Mouse (Mus musculus) testis, postnatal 10 days (tissue): Measurements from ENCODE around the gene Klf11.
"Not testable (repeated sequence)": the region's sequence is repeated elsewhere in the genome, so short reads cannot be mapped to it uniquely, and the experiment has no call there.

ENCODE experiments used
- DNase-seq: peaks from one replicate; pipeline ENCODE4 v3.0.0; 2021; ENCODE audit warnings: low spot score

Gene Klf11

DNA sequence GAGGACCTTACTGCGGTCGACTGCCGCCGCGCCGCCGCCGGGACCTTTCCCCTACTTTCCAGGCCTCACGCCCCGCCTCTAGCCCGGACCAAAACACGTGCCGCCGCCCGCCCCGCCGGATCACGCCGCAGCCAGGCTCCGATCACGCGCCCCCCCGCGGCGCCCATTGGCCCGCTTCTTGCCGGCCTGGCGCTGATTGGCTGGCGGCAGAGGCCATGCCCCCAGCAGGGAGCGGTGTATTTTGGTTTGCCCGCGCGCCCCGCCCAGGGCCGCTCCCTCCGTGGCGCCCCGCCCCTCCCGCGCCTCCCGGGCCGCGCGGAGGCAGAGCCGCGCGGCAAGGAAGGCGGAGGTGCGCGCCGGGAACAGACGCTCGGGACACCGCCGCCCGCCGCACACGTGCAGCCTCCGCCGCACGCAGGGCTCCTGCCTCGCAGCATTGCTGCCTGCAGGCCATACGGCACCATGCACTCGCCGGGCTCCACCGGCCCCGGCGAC lies at the start of gene Klf11:
Klf11 (plus strand) TSS at position 212 of the 495 bp plus-strand sequence.
- peak; percentile 99 for DNase-seq

DNA sequence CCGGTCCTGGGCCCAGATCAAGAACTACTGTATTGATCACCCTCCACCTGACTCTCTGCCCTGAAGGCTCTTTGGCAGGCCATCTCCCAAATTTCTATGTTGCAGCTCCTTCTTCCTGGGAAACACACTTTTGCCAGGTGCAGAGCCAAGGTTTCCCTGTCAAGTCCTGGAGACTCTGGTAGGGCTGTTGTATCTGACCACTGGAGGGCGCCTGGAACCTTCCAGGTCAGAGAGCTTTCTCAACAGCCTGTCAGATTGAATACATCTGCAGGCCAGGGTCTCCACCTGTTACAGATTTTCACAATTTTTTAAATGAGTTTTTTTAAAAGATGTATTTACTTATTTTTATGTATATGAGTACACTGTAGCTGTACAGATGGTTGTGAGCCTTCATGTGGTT lies 47.8 kb upstream of the Klf11 start:
- DNase-seq, result peak; percentile 89

DNA sequence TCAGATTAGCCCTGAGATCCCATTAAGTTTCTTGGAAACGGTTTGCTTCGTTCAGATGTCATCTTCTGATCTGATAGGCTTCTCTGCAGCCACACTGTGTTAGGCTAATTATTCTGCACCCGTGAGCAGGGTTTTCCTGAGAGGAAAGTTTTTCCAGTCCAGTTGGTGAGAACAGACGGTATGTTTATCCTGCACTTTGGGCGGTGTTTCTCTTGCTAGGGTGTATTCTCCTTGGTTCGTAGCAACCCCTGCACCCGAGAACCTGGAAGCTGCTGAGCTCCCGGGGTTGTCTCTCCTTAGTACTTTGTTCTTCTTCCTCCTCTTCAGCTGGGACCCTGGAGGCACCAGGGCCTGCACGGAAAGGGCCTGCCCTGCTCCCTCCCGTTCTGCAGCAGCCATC lies 44.9 kb upstream of the Klf11 start:
- no peak for DNase-seq

DNA sequence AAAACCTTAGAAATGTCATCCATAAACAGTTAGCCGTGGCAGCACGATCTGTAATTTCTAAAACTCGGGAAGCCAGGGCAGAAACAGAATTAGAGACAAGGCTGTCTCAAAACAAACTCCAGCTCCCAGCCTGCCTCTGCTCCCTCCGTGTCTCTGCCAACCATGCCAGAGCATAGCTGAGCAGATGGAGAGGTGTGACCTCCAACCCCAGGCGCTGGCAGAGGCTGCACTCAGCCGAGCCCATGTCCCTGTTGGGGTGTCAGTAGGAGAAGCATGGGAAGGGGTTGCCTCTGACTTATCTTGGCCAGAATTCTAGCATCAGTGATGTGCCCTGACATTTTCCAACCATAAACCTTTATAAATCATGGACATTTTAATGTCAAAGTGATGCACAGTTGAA lies 38.5 kb upstream of the Klf11 start:
- no peak for DNase-seq

DNA sequence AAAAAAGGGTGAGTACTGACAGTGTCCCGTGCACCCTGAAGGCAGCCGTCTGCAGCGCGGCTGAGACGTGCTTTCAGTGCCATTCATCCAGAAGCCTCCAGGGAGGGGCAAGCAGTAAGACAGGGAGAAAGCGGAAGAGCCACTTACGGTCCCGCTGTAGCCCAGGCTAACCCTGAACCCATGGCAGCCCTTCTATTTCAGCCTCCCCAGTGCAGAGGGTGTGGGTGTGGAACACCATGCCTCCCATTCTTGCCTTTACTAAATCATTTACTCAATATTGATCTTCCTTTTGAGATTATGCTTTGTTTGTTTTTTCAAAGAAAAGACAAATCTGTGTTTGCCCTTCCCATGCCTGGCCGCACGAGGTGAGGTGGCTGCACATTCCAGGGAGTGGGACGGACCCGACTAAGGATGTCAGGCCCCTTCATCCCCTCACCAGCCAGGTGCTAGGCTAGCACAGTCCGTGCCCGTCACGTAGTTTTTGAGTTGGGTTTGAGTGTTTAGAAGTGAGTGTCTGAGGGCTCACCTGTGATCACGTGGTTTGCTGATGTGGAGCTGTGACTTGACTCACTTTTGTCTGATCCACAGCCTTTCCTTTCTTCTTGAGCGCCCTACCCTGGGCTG lies 36.5 kb upstream of the Klf11 start:
- DNase-seq, result no peak

DNA sequence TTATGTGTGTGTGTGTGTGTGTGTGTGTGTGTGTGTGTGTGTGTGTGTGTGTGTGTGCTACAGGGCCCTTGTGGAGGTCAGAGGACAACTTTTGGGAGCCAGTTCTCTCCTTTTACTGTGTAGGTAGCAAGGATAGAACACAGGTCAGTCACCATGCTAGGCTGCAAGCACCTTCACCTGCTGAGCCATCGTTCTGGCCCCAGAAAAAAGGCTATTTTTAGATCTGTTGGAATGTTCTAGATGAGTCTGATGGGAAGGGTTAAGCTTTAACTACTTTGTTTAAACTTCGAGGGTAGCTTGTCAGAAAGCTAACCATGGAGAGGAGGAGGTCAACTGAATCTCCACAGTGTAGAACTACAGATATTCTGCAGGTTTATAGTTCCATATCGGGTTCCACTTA lies 35.9 kb upstream of the Klf11 start:
- no peak for DNase-seq

DNA sequence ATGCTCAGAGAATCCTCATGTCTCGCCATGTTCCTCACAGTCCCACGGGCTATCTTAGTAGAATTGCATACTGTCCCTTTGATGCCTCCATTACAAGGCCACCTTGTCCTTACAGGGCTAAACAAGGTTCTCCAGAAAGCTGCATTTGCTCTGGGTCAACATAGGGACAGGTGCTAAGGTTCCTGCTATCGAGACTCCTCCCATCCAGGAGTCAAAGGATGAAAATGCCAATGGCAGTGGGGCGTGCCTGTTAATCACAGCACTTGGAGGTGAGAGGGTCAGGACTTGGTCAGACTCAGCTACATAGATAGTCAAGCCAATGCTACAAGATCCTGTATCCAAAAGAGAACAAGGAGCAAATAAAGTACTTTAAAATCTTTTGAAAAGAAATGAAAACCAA lies 31.6 kb upstream of the Klf11 start:
- no peak for DNase-seq

DNA sequence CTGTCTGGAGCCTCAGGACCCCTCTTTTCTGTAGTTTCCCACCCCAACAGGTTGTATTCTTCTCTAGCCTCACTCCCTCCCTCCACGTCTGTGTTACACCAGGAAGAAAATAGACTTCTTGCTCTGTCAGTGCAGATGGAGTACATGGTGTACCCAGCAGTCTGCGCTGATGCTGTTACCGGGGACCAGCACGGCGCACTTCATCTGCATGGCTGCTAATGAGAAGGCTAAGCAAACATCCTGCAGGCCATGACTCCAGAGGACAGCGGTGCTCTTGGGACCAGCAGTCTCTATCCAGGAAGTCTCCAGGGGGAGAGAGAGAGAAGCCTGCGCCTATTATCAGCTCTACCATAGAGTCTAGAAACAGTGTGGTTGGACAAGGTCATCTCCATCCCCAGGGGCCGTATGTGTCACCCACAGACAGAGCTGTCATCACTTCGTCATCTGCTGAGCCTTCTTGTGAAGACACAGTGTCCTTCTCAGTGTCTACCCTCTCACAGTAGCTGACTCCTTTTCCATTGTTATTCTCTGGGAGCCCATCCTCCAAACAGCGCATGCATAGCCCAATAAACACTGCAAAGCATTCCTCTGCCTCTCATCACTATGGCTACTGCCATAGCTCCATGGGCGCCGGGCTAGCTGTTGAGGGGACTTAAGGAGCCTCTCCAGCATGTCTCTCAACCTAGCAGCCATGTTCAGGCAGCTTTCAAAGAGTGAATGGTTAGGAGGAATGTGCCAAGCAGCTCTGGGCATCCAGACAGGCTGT lies 27.4 kb upstream of the Klf11 start:
- DNase-seq, result no peak

DNA sequence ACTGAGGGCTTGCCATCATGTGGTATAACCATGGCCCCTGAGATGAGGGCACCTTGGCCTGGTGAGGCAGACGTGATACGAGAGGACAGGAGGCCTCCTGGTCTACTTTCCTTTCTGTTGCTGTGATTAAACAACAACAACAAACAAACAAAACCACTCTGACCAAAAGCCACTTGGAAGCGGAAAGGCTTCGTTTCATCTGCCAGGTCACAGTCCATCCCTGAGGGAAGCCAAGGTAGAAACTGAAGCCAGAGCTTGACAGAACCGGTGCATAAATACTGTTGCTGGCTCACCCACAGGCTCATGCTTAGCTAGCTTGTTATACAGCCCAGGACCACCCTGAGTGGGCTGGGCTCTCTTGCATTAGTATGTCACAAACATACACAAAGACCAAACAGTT lies 24.7 kb upstream of the Klf11 start:
- DNase-seq, result no peak

DNA sequence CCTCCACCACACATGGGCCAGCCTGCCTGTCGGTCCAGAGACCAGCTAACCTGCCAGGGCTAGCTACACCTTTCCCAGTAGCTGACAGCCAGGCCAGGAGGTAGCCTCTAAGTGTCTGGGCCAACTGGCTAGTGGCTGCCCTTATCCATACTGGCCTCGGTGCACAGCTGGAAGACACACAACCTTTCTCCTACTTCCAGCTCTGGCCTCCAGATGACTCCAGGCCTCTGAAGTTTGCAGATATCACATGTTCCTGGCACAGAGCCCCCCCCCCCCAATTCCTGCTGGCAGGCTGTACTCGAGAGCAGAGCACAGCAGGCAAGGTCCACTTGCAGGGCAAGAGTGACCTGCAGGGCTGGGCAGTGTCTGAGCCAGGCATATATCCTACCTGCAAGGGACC lies 23.9 kb upstream of the Klf11 start:
- no peak for DNase-seq

DNA sequence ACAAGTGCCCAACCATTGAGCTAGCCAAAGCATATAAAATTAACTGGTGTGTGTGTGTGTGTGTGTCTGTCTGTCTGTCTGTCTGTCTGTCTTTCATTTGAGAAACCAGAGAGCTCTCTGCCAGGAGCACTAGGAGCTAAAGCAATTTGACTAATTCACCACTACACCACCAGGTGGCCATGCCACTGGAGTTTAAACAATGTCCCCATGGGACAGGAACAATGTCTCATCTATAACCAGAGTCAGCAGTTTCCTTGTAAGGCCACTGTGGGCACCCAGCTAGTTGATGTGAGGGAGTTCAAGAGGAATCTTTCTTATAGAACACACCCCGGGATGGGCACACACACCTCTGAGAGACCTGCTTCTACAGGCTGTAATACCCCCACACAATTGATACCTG lies 20.9 kb upstream of the Klf11 start:
- DNase-seq, result peak; percentile 57

DNA sequence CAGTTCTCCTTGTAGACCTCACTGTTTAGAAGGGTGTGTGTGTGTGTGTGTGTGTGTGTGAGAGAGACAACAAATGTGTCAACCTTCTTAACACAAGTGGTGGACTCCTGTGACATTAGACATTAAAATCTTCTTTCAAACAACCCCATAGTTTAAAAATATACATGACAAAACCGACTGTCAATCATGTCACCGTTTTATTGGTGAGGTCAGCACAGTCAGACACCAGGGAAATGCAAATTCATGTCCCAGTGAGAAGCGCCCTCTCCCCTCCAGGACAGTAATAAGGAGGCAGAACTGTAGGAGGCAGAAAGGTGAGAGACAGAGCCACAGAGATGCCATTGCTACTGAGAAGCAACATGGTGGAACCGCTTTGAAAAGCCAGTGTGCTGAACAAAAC lies 18.7 kb upstream of the Klf11 start:
- DNase-seq, result no peak

DNA sequence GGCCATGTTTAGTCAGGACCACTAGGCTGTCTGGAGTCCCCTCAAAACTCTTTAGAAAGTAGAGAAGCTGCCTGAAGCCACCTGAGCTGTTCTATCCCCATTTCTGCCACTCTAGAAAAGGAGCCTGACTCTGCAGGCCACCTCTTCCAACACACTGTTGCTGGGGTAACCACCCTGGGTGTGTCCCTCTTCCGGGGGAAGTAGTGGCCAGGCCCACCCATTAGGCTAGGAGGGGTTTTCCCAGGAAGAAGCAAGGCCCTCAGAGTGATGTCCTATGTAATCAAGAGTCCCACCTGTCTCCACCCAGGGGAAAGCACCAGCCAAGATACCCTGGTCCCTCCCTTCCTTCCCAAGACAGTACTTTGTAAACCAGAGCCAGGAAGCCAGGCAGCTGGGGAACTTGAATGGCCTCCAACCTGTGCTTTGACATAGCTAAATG lies 17.3 kb upstream of the Klf11 start:
- no peak for DNase-seq

DNA sequence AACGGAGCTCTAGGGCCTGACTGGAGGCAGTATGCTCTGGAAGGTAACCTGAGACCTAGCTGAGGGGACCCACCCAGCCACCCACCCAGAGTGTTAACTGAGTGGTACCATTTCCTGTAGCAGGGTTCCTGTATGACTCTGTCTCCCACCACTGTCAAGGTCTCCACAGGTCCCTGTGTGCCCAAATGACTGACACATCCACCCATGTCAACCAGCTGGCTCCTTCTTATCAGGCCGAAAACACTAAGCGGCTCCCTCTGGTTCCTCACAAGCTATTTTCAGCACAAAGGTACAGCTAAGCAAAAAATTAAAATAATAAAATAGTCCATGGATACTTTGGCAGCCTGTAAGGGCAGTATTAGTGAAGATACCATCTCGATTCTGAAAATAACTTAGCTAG lies 16.9 kb upstream of the Klf11 start:
- no peak for DNase-seq

DNA sequence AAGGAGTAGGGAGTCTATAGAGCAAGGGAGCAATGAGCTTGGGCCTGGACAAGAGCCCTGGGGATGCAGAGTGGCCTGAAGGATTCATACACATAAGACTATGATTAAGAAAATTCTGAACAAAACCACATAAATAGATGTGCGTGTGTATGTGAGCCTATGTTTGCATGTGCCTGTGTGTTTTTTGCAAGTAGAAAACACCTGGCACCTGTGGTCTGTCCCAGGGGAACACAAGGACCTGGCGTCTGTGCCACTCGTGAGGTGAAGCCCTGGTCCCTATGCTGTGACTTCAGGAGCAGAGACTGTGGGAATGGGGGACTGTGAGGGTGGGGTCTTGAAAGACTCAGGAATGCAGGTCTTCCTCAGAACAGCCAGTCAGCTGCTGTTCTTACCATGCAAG lies 16.4 kb upstream of the Klf11 start:
- DNase-seq, result no peak

DNA sequence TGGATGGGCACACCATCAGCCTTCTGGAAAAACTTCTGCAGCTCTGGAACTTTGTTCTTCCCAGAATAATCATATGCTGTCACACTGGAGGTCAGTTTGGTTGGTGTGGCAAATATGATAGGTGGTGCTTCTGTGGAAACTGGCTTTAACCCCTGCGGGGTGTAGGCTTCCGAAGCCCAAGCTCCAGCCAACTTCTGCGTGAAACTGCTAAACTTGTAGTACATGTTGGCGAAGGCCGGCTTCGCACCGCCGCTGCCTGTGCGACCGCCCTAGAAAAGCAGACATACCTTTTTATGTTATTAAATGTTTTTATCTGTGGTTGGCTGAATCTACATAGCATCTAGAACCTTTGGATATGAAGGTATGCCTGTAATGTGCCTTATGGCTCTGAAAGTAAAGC lies 12.3 kb upstream of the Klf11 start:
- not testable (repeated sequence) for DNase-seq

DNA sequence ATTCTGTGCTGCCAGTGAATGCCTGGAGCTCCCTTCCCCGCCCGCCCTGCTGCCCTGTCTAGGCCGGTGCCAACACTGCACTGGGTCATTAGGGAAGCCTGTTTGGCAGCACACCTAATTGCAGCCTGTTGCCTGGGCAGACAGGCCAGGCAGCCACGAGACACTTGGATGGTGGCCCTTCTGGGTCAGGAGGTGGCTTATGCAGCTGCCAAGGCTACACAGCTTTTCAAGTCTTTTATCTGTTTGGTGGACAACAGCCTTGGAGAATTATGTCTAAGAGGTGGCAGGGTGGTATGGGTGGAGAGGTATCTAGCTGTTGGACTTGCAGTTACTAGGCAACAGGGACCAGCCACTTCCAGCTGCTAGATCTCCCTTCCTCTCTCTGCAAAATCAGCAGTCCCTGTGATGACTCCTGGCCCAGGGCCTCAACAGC lies 8.7 kb upstream of the Klf11 start:
- peak; percentile 74 for DNase-seq

DNA sequence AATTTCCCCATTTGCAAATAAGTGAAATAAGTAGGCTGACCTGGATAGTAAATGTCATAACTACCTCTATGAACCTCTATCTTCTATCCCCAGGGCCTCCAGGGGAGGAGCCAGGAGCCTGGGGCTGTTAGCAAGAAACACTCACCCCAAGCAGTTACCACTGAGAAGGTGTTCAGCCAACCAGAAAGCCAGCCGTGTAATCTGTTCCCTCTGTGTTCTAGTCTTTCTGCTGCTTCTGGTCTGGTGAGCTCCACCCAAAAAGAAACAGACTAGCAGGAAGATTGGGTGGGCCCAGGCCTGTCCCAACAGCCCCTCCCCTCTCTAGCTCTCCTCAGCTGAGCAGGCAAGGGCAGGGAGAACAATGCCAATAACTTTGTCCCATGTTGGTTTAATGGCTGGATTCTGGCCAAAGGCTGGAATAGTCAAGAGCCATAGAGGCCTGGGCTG lies 6.9 kb upstream of the Klf11 start:
- no peak for DNase-seq

DNA sequence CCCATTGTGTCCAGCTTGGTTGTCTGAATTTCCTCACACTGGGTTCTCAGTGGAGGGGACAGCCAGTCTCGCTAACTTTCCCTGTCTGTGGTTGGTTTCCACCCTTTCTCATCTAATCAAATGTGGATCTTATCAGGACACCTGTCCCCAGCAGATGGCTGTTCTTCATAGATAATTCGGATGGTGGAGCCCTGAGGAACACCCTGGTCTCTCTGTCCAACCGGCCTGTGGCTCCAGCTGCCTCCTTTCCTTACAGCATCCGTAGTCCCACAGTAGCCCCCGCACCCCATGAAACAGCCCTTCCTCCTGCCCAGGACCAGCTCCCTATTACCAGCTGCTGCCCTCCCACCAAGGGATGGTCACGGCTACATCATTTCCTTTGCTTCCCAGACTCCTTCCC lies 5.2 kb upstream of the Klf11 start:
- DNase-seq, result no peak

DNA sequence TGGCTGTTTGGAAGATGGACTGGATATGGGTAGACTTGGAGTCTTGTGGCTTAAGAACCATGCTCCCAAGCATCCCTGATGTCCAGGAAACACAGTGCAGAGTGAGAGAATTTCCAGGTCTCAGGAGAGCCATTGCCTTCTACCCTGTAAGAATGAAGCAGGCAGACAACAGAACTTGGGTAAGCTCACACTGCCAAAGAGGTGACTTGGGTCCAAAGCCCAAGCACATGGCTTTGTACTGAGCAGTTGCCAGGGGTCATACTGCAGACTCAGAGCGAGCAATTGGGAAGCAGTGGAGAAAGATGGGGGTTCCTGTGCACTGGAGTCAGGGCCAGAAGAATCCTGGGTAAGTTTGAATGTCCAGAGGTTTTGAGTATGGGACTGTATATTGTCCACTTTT lies 3.0 kb upstream of the Klf11 start:
- DNase-seq, result no peak

DNA sequence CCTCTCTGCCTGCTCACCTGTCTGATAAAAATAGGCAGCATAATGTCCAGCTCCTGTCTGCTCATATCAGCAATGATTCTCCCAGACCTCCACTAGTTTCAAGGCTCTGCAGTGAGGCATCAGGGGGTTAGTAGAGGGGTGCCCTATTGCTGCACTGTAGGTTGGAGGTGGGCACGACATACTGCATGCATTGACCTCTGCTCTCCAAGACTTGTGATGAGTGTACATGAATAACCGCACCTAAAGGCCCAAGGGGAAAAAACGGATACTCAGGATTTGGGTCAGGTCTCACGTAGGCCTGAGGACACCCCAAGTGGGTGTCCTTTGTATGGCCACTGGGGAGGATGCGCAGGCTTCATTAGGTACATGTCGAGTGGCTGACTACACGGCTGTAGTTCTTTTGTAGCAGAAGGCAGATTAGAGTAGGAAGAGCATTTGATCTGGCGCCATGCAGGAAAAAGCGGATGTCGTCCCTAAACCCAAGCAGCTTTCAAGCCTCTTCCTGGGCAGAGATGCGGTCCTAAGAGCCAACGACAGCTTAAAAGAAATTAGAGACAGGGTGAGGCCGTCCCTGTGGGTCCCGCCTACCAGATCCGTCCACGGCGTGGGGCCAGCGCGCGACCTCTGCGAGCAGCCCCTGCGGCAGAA lies 535 bp upstream of the Klf11 start:
- no peak for DNase-seq

DNA sequence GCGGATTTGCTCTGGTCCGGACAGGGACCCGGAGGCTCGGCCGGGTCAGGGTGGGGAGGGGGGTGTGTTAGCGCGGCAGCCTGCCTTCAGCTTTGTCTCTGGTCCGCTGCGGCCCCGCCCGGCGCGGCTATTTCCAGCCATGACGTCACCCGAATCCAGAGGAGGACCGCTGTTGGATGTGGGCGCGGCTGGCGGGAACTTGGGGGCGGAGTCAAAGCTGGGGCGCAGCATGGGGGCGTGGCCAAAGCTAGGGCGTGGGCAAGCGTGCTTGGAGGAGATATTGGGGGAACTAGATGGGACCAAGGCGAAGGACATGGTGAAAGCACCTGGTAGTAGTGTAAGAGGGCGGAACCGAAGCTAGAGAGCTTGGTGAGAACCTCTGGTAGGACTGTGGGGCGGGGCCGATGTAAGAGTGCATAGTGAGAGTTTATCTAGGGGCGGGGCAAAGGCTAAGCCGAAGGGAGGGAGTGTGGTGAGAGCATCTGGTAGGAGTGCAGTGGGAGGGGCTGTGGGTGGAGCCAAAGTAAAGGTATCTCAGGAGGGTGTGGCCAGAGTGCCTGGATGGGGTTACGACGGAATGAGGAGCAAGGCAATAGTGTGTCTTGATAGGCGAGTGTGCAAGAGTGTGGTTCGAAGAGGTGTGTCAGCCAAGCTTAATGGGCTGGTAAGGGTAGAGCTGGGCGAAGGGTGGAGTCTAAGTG lies 718 bp downstream of the Klf11 start:
- DNase-seq, result peak; percentile 99
